Mouse (Mus musculus): Measurements from ENCODE around the gene Flt1. TPM values are rescaled to one million over a fixed set of nuclear protein-coding genes. Genes with fewer than 3 reads are reported as not detected.

Flt1 gene
- polyA plus RNA-seq, 1 experiment from 2014 or later: 22.9 TPM

GRCm38 (mm10) chr5:147757832-147758587, 32.2 kb upstream of the Flt1 start:
- H3K4me2 ChIP-seq: peak overlapping the region; percentile 45

GRCm38 (mm10) chr5:147752914-147753341, 27.1 kb upstream of the Flt1 start:
- no peaks in the 10 kb centered on the region for H3K4me1 ChIP-seq (ENCODE audit: insufficient read depth)
- 1% methylated on average over 25 of the region's 25 CpGs for WGBS
- no peak overlapping the region; the same call in 1 of the 2 replicates for H3K9ac ChIP-seq
- no peaks in the 10 kb centered on the region for H3K9me3 ChIP-seq (ENCODE audit: low read depth, low read length)
- no peak overlapping the region for H3K27ac ChIP-seq (ENCODE audit: low read depth)
- H3K4me3 ChIP-seq (ENCODE audit: low read depth, low read length): peak overlapping the region; percentile 21; the same call in 1 of the 2 replicates
- peak overlapping the region; percentile 54 for H3K4me2 ChIP-seq
- H3K36me3 ChIP-seq (ENCODE audit: insufficient read depth): no peaks in the 10 kb centered on the region
- DNase-seq (peak; percentile 32), ATAC-seq (ENCODE audit: insufficient read depth) (peak; percentile 58)
- peaks cover 22% of the 10 kb centered on the region for H3K27me3 ChIP-seq (ENCODE audit: insufficient read depth, low read length)
- no peak for TF ChIP-seq CTCF (IDR thresholded peaks at IDR 0.05; ENCODE audit: low read depth)

More at GRCm38 (mm10) chr5:147757832-147758587, 32.2 kb upstream of the Flt1 start:
- peak overlapping the region; percentile 4; the same call in 1 of the 2 replicates for H3K4me3 ChIP-seq (ENCODE audit: low read depth, low read length)
- peaks cover 3% of the 10 kb centered on the region; the same call in 1 of the 2 replicates for H3K27me3 ChIP-seq (ENCODE audit: insufficient read depth, low read length)
- ATAC-seq (ENCODE audit: insufficient read depth) (no peak), DNase-seq (peak; percentile 48)
- no peaks in the 10 kb centered on the region for H3K9me3 ChIP-seq (ENCODE audit: low read depth, low read length)
- H3K9ac ChIP-seq: no peak overlapping the region
- no peak overlapping the region for H3K27ac ChIP-seq (ENCODE audit: low read depth)
- TF ChIP-seq CTCF (IDR thresholded peaks at IDR 0.05; ENCODE audit: low read depth): peak; percentile 35; the same call in 1 of the 2 replicates
- WGBS: 47% methylated on average over 12 of the region's 12 CpGs
- no peaks in the 10 kb centered on the region for H3K4me1 ChIP-seq (ENCODE audit: insufficient read depth)
- H3K36me3 ChIP-seq (ENCODE audit: insufficient read depth): no peaks in the 10 kb centered on the region

GRCm38 (mm10) chr5:147751673-147752130, 25.9 kb upstream of the Flt1 start:
- H3K9me3 ChIP-seq (ENCODE audit: low read depth, low read length): no peaks in the 10 kb centered on the region
- DNase-seq: peak; percentile 69
- peak; percentile 67; the same call in 1 of the 2 replicates for ATAC-seq (ENCODE audit: insufficient read depth)
- H3K4me2 ChIP-seq: peak overlapping the region; percentile 52
- peak overlapping the region; percentile 23 for H3K4me3 ChIP-seq (ENCODE audit: low read depth, low read length)
- TF ChIP-seq CTCF (IDR thresholded peaks at IDR 0.05; ENCODE audit: low read depth): no peak
- no peaks in the 10 kb centered on the region for H3K4me1 ChIP-seq (ENCODE audit: insufficient read depth)
- H3K36me3 ChIP-seq (ENCODE audit: insufficient read depth): no peaks in the 10 kb centered on the region
- peak overlapping the region; percentile 2; the same call in 1 of the 2 replicates for H3K9ac ChIP-seq
- H3K27ac ChIP-seq (ENCODE audit: low read depth): peak overlapping the region; percentile 58; the same call in 1 of the 2 replicates
- 0% methylated on average over 28 of the region's 28 CpGs for WGBS
- peaks cover 22% of the 10 kb centered on the region for H3K27me3 ChIP-seq (ENCODE audit: insufficient read depth, low read length)

GRCm38 (mm10) chr5:147749972-147750371, 24.2 kb upstream of the Flt1 start:
- Histone ChIP-seq H3K36me3 (ENCODE audit: insufficient read depth) (no peaks in the 10 kb centered on the region), H3K4me1 (ENCODE audit: insufficient read depth) (no peaks in the 10 kb centered on the region), H3K27ac (ENCODE audit: low read depth) (no peak overlapping the region), H3K9me3 (ENCODE audit: low read depth, low read length) (no peaks in the 10 kb centered on the region), H3K9ac (no peak overlapping the region), H3K4me2 (no peak overlapping the region), H3K27me3 (ENCODE audit: insufficient read depth, low read length) (peaks cover 22% of the 10 kb centered on the region), H3K4me3 (ENCODE audit: low read depth, low read length) (no peak overlapping the region)
- DNase-seq (no peak), ATAC-seq (ENCODE audit: insufficient read depth) (no peak)
- no peak for TF ChIP-seq CTCF (IDR thresholded peaks at IDR 0.05; ENCODE audit: low read depth)
- WGBS: 27% methylated on average over 5 of the region's 5 CpGs

GRCm38 (mm10) chr5:147748081-147748581, 22.3 kb upstream of the Flt1 start:
- DNase-seq: peak; percentile 50

GRCm38 (mm10) chr5:147744900-147745653, 19.3 kb upstream of the Flt1 start:
- WGBS: 80% methylated on average over 21 of the region's 21 CpGs
- H3K4me3 ChIP-seq (ENCODE audit: low read depth, low read length): no peak overlapping the region
- no peak for TF ChIP-seq CTCF (IDR thresholded peaks at IDR 0.05; ENCODE audit: low read depth)

More at GRCm38 (mm10) chr5:147748081-147748581, 22.3 kb upstream of the Flt1 start:
- H3K36me3 ChIP-seq (ENCODE audit: insufficient read depth): no peaks in the 10 kb centered on the region
- no peak overlapping the region for H3K27ac ChIP-seq (ENCODE audit: low read depth)
- peak overlapping the region; percentile 51 for H3K4me2 ChIP-seq
- TF ChIP-seq CTCF (IDR thresholded peaks at IDR 0.05; ENCODE audit: low read depth): no peak
- peak overlapping the region; percentile 14 for H3K4me3 ChIP-seq (ENCODE audit: low read depth, low read length)
- H3K9ac ChIP-seq: peak overlapping the region; percentile 9; the same call in 1 of the 2 replicates
- H3K9me3 ChIP-seq (ENCODE audit: low read depth, low read length): no peaks in the 10 kb centered on the region
- ATAC-seq (ENCODE audit: insufficient read depth): no peak
- peaks cover 20% of the 10 kb centered on the region for H3K27me3 ChIP-seq (ENCODE audit: insufficient read depth, low read length)
- 7% methylated on average over 15 of the region's 15 CpGs for WGBS
- H3K4me1 ChIP-seq (ENCODE audit: insufficient read depth): no peaks in the 10 kb centered on the region

More at GRCm38 (mm10) chr5:147744900-147745653, 19.3 kb upstream of the Flt1 start:
- Histone ChIP-seq H3K9me3 (ENCODE audit: low read depth, low read length) (no peaks in the 10 kb centered on the region), H3K4me1 (ENCODE audit: insufficient read depth) (no peaks in the 10 kb centered on the region), H3K36me3 (ENCODE audit: insufficient read depth) (no peaks in the 10 kb centered on the region), H3K4me2 (no peak overlapping the region), H3K27me3 (ENCODE audit: insufficient read depth, low read length) (0 out of 2 replicates have a peak, but pooled peaks cover 7% of the 10 kb centered on the region), H3K27ac (ENCODE audit: low read depth) (no peak overlapping the region), H3K9ac (no peak overlapping the region)
- DNase-seq (peak; percentile 68), ATAC-seq (ENCODE audit: insufficient read depth) (no peak)
